7 mouse cellular contexts compared by ENCODE assay signal in the genomic region with DNA sequence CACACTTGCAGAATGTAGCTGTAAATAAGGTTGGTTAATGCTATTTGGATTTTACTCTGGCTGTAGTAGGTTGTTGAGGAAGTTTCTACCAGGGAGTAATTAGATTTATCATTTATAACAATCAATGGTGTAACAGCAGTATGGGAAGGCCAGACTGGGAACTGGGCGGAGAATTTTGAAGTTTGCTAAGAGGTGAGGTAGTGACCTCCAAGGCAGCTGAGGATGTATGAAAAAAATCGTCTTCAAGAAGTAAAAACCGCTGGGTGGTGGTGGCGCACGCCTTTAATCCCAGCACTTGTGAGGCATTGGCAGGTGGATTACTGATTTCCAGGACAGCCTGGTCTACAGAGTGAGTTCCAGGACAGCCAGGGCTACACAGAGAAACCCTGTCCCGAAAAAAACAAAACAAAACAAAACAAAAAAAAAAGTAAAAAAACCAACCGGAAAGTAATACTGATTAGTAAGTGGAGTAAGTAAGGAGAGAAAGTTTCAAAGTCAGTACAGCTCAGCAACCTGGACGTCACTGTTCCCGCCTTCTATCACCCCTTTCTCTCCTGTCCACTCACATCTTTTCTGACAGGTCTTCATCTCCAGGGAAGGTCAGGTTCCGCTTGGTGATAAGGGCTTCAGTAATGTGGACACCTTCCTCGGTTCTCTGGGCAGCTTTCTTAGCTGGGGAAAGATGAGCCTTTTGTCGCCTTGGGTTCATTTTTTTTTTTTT. TPM values are rescaled to one million over a fixed set of nuclear protein-coding genes. Genes with fewer than 3 reads are reported as not detected.
A peak's percentile ranks its signal among the peaks of the same experiment; 100 is the strongest.
DNase-seq lines count a peak whose midpoint lies in the region; ATAC-seq and TF ChIP-seq lines count a peak whose summit lies in the region.

No protein-coding gene starts in this region.

- TF ChIP-seq EP300 in lung, postnatal 0 days (IDR thresholded peaks at IDR 0.05): no peak

- H3K27ac ChIP-seq in lung, postnatal 0 days (ENCODE audit: low read length): no peak overlapping the region
- no peak overlapping the region for H3K27ac ChIP-seq in forebrain, embryonic 11.5 days (ENCODE audit: low read depth, low read length)
- H3K27ac ChIP-seq in liver, embryonic 11.5 days (ENCODE audit: low read depth, low read length): no peak overlapping the region
- H3K27ac ChIP-seq in stomach, embryonic 16.5 days (ENCODE audit: low read length): no peak overlapping the region

- H3K9ac ChIP-seq in lung, postnatal 0 days (replicated peaks; ENCODE audit: low read depth): no peak overlapping the region
- H3K9ac ChIP-seq in forebrain, embryonic 11.5 days (ENCODE audit: low read length): peak overlapping the region; percentile 32; the same call in 1 of the 2 replicates
- H3K9ac ChIP-seq in liver, embryonic 11.5 days (ENCODE audit: low read depth, low read length): 0 out of 2 replicates have a peak overlapping the region, but pooled peaks have one; percentile 46
- peak overlapping the region; percentile 64 for H3K9ac ChIP-seq in stomach, embryonic 16.5 days (ENCODE audit: low read length)

- H3K4me2 ChIP-seq in lung, postnatal 0 days (replicated peaks; ENCODE audit: low read depth, low read length): peak overlapping the region; percentile 64
- H3K4me2 ChIP-seq in forebrain, embryonic 11.5 days (ENCODE audit: low read depth, low read length, severe bottlenecking): peak overlapping the region; percentile 73
- H3K4me2 ChIP-seq in liver, embryonic 11.5 days: peak overlapping the region; percentile 84
- peak overlapping the region; percentile 98 for H3K4me2 ChIP-seq in stomach, embryonic 16.5 days (ENCODE audit: low read depth, low read length)

- peak overlapping the region; percentile 66 for H3K4me3 ChIP-seq in lung, postnatal 0 days (ENCODE audit: low read depth, low read length)
- peak overlapping the region; percentile 76 for H3K4me3 ChIP-seq in forebrain, embryonic 11.5 days (ENCODE audit: low read depth, low read length)
- H3K4me3 ChIP-seq in liver, embryonic 11.5 days (ENCODE audit: low read depth, low read length): peak overlapping the region; percentile 66
- H3K4me3 ChIP-seq in stomach, embryonic 16.5 days (replicated peaks; ENCODE audit: low read length): peak overlapping the region; percentile 76

- no peaks in the 10 kb centered on the region for H3K36me3 ChIP-seq in lung, postnatal 0 days (ENCODE audit: insufficient read depth, low read length)
- no peaks in the 10 kb centered on the region for H3K36me3 ChIP-seq in forebrain, embryonic 11.5 days (ENCODE audit: control insufficient read depth, insufficient read depth, low read length)
- peaks cover 9% of the 10 kb centered on the region for H3K36me3 ChIP-seq in liver, embryonic 11.5 days (ENCODE audit: control insufficient read depth, insufficient read depth, low read length)
- peaks cover 4% of the 10 kb centered on the region; the same call in 1 of the 2 replicates for H3K36me3 ChIP-seq in stomach, embryonic 16.5 days (ENCODE audit: control insufficient read depth, insufficient read depth, low read length)

- H3K9me3 ChIP-seq in lung, postnatal 0 days (ENCODE audit: low read length): no peaks in the 10 kb centered on the region
- H3K9me3 ChIP-seq in forebrain, embryonic 11.5 days (ENCODE audit: control insufficient read depth, low read length): no peaks in the 10 kb centered on the region
- H3K9me3 ChIP-seq in liver, embryonic 11.5 days (ENCODE audit: control insufficient read depth, low read length): no peaks in the 10 kb centered on the region
- H3K9me3 ChIP-seq in stomach, embryonic 16.5 days (replicated peaks; ENCODE audit: control insufficient read depth, low read length): no peaks in the 10 kb centered on the region

- no peaks in the 10 kb centered on the region for H3K4me1 ChIP-seq in lung, postnatal 0 days (ENCODE audit: insufficient read depth, low read depth, low read length)
- peaks cover 2% of the 10 kb centered on the region; the same call in 1 of the 2 replicates for H3K4me1 ChIP-seq in forebrain, embryonic 11.5 days (replicated peaks; ENCODE audit: control insufficient read depth, insufficient read depth, low read length)
- peaks cover 6% of the 10 kb centered on the region for H3K4me1 ChIP-seq in liver, embryonic 11.5 days (replicated peaks; ENCODE audit: control insufficient read depth, insufficient read depth, low read length)
- peaks cover 10% of the 10 kb centered on the region for H3K4me1 ChIP-seq in stomach, embryonic 16.5 days (ENCODE audit: control insufficient read depth, insufficient read depth, low read length)

- H3K27me3 ChIP-seq in lung, postnatal 0 days (replicated peaks; ENCODE audit: insufficient read depth, low read length): no peaks in the 10 kb centered on the region
- H3K27me3 ChIP-seq in forebrain, embryonic 11.5 days (ENCODE audit: control insufficient read depth, insufficient read depth, low read length): no peaks in the 10 kb centered on the region
- H3K27me3 ChIP-seq in liver, embryonic 11.5 days (replicated peaks; ENCODE audit: control insufficient read depth, insufficient read depth, low read length): no peaks in the 10 kb centered on the region
- no peaks in the 10 kb centered on the region for H3K27me3 ChIP-seq in stomach, embryonic 16.5 days (ENCODE audit: control insufficient read depth, insufficient read depth, low read length)

- no peak for DNase-seq in lung, postnatal 0 days (ENCODE audit: low spot score)
- no peak for DNase-seq in lung, postnatal 14 days
- no peak for DNase-seq in forebrain, embryonic 11.5 days (ENCODE audit: low spot score)
- no peak for DNase-seq in liver, embryonic 11.5 days (ENCODE audit: low spot score)
- no peak for DNase-seq in embryo, embryonic 9.5 days (ENCODE audit: extremely low spot score)
- no peak for DNase-seq in urinary bladder, adult 2 months (ENCODE audit: low spot score)

- ATAC-seq in lung, postnatal 0 days: no peak
- ATAC-seq in forebrain, embryonic 11.5 days (replicated peaks; ENCODE audit: low FRiP score): no peak
- no peak; the same call in 1 of the 2 replicates for ATAC-seq in liver, embryonic 11.5 days (replicated peaks; ENCODE audit: low FRiP score)
- no peak for ATAC-seq in stomach, embryonic 16.5 days (ENCODE audit: insufficient read depth, low FRiP score)

- TF ChIP-seq CTCF in lung, postnatal 0 days (IDR thresholded peaks at IDR 0.05): no peak

- WGBS in lung, postnatal 0 days: 38% methylated on average over 12 of the region's 12 CpGs
- WGBS in forebrain, embryonic 11.5 days: 52% methylated on average over 12 of the region's 12 CpGs
- WGBS in liver, embryonic 11.5 days: 36% methylated on average over 12 of the region's 12 CpGs
- 41% methylated on average over 12 of the region's 12 CpGs for WGBS in stomach, embryonic 16.5 days

RNA-seq across cellular contexts. Expression of a gene that starts 0.7 kb away (rescaled TPM):
- polyA plus RNA-seq in lung, postnatal 0 days (2015; fragmentation: Nextera tagmentation; extraction: Ambion mirVana): 7.5 and 9.8 TPM in 2 replicates
- polyA plus RNA-seq in forebrain, embryonic 11.5 days (2014; fragmentation: Nextera tagmentation; extraction: Ambion mirVana): 3.8 and 4.2 TPM in 2 replicates
- 0.49 and 0.58 TPM in 2 replicates for polyA plus RNA-seq in liver, embryonic 11.5 days (2014; fragmentation: Nextera tagmentation; extraction: Ambion mirVana)
- polyA plus RNA-seq in stomach, embryonic 16.5 days (2015; fragmentation: Nextera tagmentation; extraction: Ambion mirVana): 0.34 and 0.62 TPM in 2 replicates
- polyA plus RNA-seq in urinary bladder, adult 2 months (2012; rRNA removed): 0.21 and 0.52 TPM in 2 replicates

RNA-seq across cellular contexts. Expression of a gene that starts 0.9 kb away (rescaled TPM):
- 50.8 and 53.5 TPM in 2 replicates for polyA plus RNA-seq in lung, postnatal 0 days (2015; fragmentation: Nextera tagmentation; extraction: Ambion mirVana)
- polyA plus RNA-seq in forebrain, embryonic 11.5 days (2014; fragmentation: Nextera tagmentation; extraction: Ambion mirVana): 76.4 and 76.6 TPM in 2 replicates
- 86.1 and 89.7 TPM in 2 replicates for polyA plus RNA-seq in liver, embryonic 11.5 days (2014; fragmentation: Nextera tagmentation; extraction: Ambion mirVana)
- 76.7 and 78.9 TPM in 2 replicates for polyA plus RNA-seq in stomach, embryonic 16.5 days (2015; fragmentation: Nextera tagmentation; extraction: Ambion mirVana)
- 60.0 and 63.9 TPM in 2 replicates for polyA plus RNA-seq in urinary bladder, adult 2 months (2012; rRNA removed)

RNA-seq across cellular contexts. Expression of a gene that starts 10.0 kb away (rescaled TPM):
- polyA plus RNA-seq in lung, postnatal 0 days (2015; fragmentation: Nextera tagmentation; extraction: Ambion mirVana): 11.4 and 11.9 TPM in 2 replicates
- 6.7 and 7.7 TPM in 2 replicates for polyA plus RNA-seq in forebrain, embryonic 11.5 days (2014; fragmentation: Nextera tagmentation; extraction: Ambion mirVana)
- polyA plus RNA-seq in liver, embryonic 11.5 days (2014; fragmentation: Nextera tagmentation; extraction: Ambion mirVana): 4.9 and 6.1 TPM in 2 replicates
- polyA plus RNA-seq in stomach, embryonic 16.5 days (2015; fragmentation: Nextera tagmentation; extraction: Ambion mirVana): 10.5 and 11.8 TPM in 2 replicates
- 10.8 and 11.7 TPM in 2 replicates for polyA plus RNA-seq in urinary bladder, adult 2 months (2012; rRNA removed)

RNA-seq across cellular contexts. Expression of a gene that starts 10.7 kb away (rescaled TPM):
- 15.7 and 17.2 TPM in 2 replicates for polyA plus RNA-seq in lung, postnatal 0 days (2015; fragmentation: Nextera tagmentation; extraction: Ambion mirVana)
- 31.2 and 31.6 TPM in 2 replicates for polyA plus RNA-seq in forebrain, embryonic 11.5 days (2014; fragmentation: Nextera tagmentation; extraction: Ambion mirVana)
- 16.4 and 17.6 TPM in 2 replicates for polyA plus RNA-seq in liver, embryonic 11.5 days (2014; fragmentation: Nextera tagmentation; extraction: Ambion mirVana)
- 20.3 and 20.7 TPM in 2 replicates for polyA plus RNA-seq in stomach, embryonic 16.5 days (2015; fragmentation: Nextera tagmentation; extraction: Ambion mirVana)
- polyA plus RNA-seq in urinary bladder, adult 2 months (2012; rRNA removed): 10.3 and 12.5 TPM in 2 replicates

RNA-seq across cellular contexts. Expression of a gene that starts 27.3 kb away (rescaled TPM):
- 0.56 and 0.81 TPM in 2 replicates for polyA plus RNA-seq in lung, postnatal 0 days (2015; fragmentation: Nextera tagmentation; extraction: Ambion mirVana)
- 0.17 TPM in 1 of 2 replicates, not detected in the other for polyA plus RNA-seq in forebrain, embryonic 11.5 days (2014; fragmentation: Nextera tagmentation; extraction: Ambion mirVana)
- 0.17 TPM in 1 of 2 replicates, not detected in the other for polyA plus RNA-seq in liver, embryonic 11.5 days (2014; fragmentation: Nextera tagmentation; extraction: Ambion mirVana)
- 6.1 and 9.7 TPM in 2 replicates for polyA plus RNA-seq in stomach, embryonic 16.5 days (2015; fragmentation: Nextera tagmentation; extraction: Ambion mirVana)
- polyA plus RNA-seq in urinary bladder, adult 2 months (2012; rRNA removed): 6.7 and 7.6 TPM in 2 replicates
